ENCODE assay signal across 11 mouse cellular contexts in genomic region chr1:61470617-61471214, GRCm38 (mm10).
DNase-seq lines count a peak whose midpoint lies in the region; ATAC-seq lines count a peak whose summit lies in the region.
"Had no signal": no experiment of that assay in that cellular context is flagged by ENCODE, and none has a peak within 500 bp of the region (broad histone marks: within the 10 kb centered on the region; RNA-seq: fewer than 3 reads in every experiment).

No protein-coding gene starts in this region.

- no peak for DNase-seq in frontal cortex, postnatal 25 days (ENCODE audit: low spot score in 2 of 2)
- peak; percentile 50 to 53 for DNase-seq in right cerebral cortex, adult 2 months (ENCODE audit: low spot score in 2 of 2)
- no peak for DNase-seq in right cerebral cortex, postnatal 14 days
- peak; percentile 3 to 69 for DNase-seq in left cerebral cortex, adult 8-10 months (ENCODE audit: low spot score in 2 of 2)
- no peak for DNase-seq in kidney, adult 8-10 months
- DNase-seq in thymus, postnatal 25 days: no peak
- DNase-seq in cerebellum, adult 18-20 months: no peak
- DNase-seq: gastrocnemius, adult 2 months; kidney, adult 11 months had no signal

- ATAC-seq in frontal cortex, adult (ENCODE audit: low TSS enrichment): peak; percentile 85
- ATAC-seq: CD4-positive, CD25-positive, alpha-beta regulatory T cell, adult 4 months had no signal

Comparison
In these comparisons a context has a peak if more than half of its experiments do, and no peak if none do; other contexts are left out.
1. DNase-seq: peak in right cerebral cortex, adult 2 months (2 of 2) and left cerebral cortex, adult 8-10 months (2 of 2); none in frontal cortex, postnatal 25 days (0 of 2), right cerebral cortex, postnatal 14 days (single experiment), kidney, adult 8-10 months (0 of 2), thymus, postnatal 25 days (single experiment) and cerebellum, adult 18-20 months (0 of 2).